Mouse (Mus musculus) heart, embryonic 16.5 days (tissue): ENCODE measurements around the gene Scube3. TPM values are rescaled to one million over a fixed set of nuclear protein-coding genes. Genes with fewer than 3 reads are reported as not detected.
A peak's percentile ranks its signal among the peaks of the same experiment; 100 is the strongest.
"Not testable (repeated sequence)": the region's sequence is repeated elsewhere in the genome, so short reads cannot be mapped to it uniquely, and the experiment has no call there.

ENCODE experiments used
- ATAC-seq: fragments of 200-750 bp; cut with Nextera tagmentation; replicated peaks from 2 replicates; pipeline ENCODE4 v1.8.0; 2017; ENCODE audit warnings: moderate number of reproducible peaks; ENCODE audit not compliant: insufficient read depth, low FRiP score; ENCODE audit errors: extremely low read depth
- H3K27ac ChIP-seq: fragments of 300-500 bp; sonication (generic); 2 replicates; pipeline ENCODE4 v1.5.1; 2014; ENCODE audit warnings: mild to moderate bottlenecking, low read length, control low read depth, moderate library complexity
- H3K27me3 ChIP-seq: fragments of 300-500 bp; sonication (generic); 2 replicates; pipeline ENCODE4 v1.6.1; 2014; ENCODE audit warnings: low read length, mixed read lengths; ENCODE audit not compliant: control insufficient read depth, insufficient read depth
- H3K36me3 ChIP-seq: fragments of 300-500 bp; sonication (generic); 2 replicates; pipeline ENCODE4 v1.6.1; 2014; ENCODE audit not compliant: control insufficient read depth, insufficient read depth
- H3K4me1 ChIP-seq: fragments of 300-500 bp; sonication (generic); 2 replicates; pipeline ENCODE4 v1.6.1; 2014; ENCODE audit warnings: low read length, mixed read lengths; ENCODE audit not compliant: control insufficient read depth, insufficient read depth
- H3K4me2 ChIP-seq: fragments of 300-500 bp; sonication (generic); 2 replicates; pipeline ENCODE4 v1.6.1; 2014; ENCODE audit warnings: low read depth, mild to moderate bottlenecking, control low read depth, low read length
- H3K4me3 ChIP-seq: fragments of 300-500 bp; sonication (generic); 2 replicates; pipeline ENCODE4 v1.5.1; 2014; ENCODE audit warnings: mild to moderate bottlenecking, control low read depth, low read length
- H3K9ac ChIP-seq: fragments of 300-500 bp; sonication (generic); 2 replicates; pipeline ENCODE4 v1.6.1; 2014; ENCODE audit warnings: low read length, control low read depth
- H3K9me3 ChIP-seq: fragments of 300-500 bp; sonication (generic); replicated peaks from 2 replicates; pipeline ENCODE4 v1.6.1; 2016; ENCODE audit warnings: low read length; ENCODE audit not compliant: control insufficient read depth
- WGBS: fragments of 180-500 bp; shearing (Covaris S2); extraction: QIAGEN DNeasy Blood & Tissue Kit; methylation state at CpG from one replicate; pipeline ENCODE4 v1.1.7; 2014; 5-methylcytosine and 5-hydroxymethylcytosine counted together
- polyA plus RNA-seq: library from polyadenylated mRNA; unstranded; fragments of >200 nt; fragmentation: Nextera tagmentation; extraction: Ambion mirVana; gene quantifications from 2 replicates; pipeline ENCODE4 v1.2.1, GENCODE M21; 2015

The Scube3 gene
- polyA plus RNA-seq, 1 experiment from 2014 or later: 0.51 TPM

DNA sequence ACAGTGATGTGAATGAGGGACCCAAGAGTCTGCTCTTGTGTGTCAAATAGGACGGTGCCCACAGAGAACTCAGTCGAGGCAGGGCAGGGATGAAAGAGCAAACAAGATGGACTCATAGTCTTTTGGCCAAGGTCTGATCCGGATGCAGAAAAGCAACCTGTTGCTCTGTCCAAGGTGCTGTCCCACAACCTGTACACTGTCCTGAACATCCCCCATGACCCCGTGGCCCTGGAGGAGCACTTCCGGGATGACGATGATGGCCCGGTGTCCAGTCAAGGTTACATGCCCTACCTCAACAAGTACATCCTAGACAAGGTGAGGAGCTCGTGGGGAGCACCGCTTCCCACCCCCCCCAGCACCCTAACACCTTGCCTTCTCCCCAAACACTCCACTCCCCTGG is 74.8 kb downstream of the Scube3 start:
- Histone ChIP-seq H3K36me3 (no peaks in the 10 kb centered on the region), H3K4me3 (no peak overlapping the region), H3K4me1 (0 out of 2 replicates have a peak, but pooled peaks cover 5% of the 10 kb centered on the region), H3K4me2 (no peak overlapping the region), H3K27ac (peak overlapping the region; percentile 75; the same call in 1 of the 2 replicates), H3K27me3 (no peaks in the 10 kb centered on the region), H3K9ac (no peak overlapping the region), H3K9me3 (no peaks in the 10 kb centered on the region)
- no peak for ATAC-seq
- WGBS: 80% methylated on average over 9 of the region's 9 CpGs

DNA sequence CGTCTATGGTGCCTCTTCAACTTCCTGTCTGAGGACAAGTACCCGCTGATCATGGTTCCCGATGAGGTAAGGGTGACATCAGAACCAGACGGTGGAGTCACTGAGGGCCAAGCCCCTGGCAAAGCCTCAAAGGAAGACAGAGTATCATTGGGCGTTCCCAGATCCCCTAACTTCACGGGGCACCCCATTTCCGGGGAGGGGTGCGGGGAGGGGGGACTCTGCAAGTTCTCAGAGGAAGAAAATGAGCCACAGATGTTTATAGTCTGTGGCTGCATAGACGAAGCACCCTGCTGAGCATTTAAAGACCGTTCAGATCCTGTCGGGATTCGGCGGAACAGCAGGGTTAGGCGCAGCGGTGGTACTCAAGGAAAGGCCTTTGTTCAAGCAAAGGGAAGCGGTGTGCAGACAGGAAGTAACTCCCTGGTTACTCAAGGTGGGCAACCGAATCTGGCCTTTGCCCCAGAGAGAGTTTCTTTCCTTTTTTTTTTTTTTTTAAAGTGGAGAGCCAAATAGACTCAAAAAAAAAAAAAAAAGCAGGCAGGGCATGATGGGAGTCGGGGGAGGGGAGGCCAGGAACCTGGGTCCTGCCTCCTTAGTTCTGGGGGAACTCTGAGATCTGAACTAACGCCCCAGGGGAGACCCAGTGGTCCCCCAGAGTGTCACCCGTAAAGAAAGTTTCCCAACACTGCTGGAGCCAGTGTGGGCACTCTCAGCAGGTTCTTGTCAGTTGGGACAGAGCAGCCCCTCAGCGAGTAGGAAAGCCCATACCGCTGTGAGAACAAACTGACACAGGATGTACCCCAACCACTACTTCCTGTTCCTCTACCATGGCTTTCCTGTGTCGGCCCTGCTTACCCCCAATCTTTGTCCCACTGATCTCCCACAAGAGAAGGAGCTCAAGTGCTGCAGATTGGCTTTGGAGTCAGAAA is 76.0 kb downstream of the Scube3 start:
- Histone ChIP-seq H3K4me2 (peak overlapping the region; percentile 38), H3K9ac (peak overlapping the region; percentile 36; the same call in 1 of the 2 replicates), H3K36me3 (no peaks in the 10 kb centered on the region), H3K9me3 (no peaks in the 10 kb centered on the region), H3K4me1 (peaks cover 7% of the 10 kb centered on the region), H3K27ac (peak overlapping the region; percentile 75), H3K27me3 (0 out of 2 replicates have a peak, but pooled peaks cover 2% of the 10 kb centered on the region), H3K4me3 (no peak overlapping the region)
- ATAC-seq: peak; percentile 53
- WGBS: 20% methylated on average over 23 of the region's 23 CpGs

GRCm38 (mm10) chr17:28222463-28222862 is 80.5 kb downstream of the Scube3 start:
- H3K36me3 ChIP-seq, H3K9me3 ChIP-seq, H3K27me3 ChIP-seq, H3K4me2 ChIP-seq, H3K27ac ChIP-seq, H3K9ac ChIP-seq, H3K4me3 ChIP-seq, ATAC-seq: not testable (repeated sequence)
- WGBS: 91% methylated on average over 9 of the region's 10 CpGs
- H3K4me1 ChIP-seq: peaks cover 16% of the 10 kb centered on the region

DNA sequence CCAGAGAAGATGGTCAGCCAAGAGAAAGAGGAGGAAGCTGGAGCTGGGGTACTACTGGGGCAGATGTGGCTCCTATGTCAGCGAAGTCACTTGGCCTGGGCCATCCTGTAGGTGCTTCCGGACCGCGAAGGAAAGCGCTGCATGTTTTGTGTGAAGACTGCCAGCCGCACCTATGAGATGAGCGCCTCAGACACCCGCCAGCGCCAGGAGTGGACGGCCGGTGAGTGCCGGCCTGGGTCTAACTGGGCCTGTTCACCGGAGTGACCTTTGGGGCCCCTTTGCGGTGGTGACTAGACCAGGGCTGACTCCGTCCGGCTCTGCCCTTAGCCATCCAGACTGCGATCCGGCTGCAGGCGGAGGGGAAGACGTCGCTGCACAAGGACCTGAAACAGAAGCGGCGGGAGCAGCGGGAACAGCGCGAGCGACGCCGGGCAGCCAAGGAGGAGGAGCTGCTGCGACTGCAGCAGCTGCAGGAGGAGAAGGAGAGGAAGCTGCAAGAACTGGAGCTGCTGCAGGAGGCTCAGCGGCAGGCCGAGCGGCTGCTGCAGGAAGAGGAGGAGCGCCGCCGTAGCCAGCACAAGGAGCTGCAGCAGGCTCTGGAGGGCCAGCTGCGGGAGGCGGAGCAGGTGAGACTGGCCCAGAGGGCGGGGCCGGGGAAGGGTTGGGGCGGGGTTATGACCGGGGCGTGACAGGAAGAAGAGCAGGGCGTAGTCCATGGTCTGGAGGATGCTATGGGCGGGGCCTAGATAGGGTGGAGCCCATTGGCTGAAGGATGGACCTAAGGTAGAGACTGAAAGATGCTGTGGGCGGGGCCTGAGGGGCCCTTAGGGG is 81.8 kb downstream of the Scube3 start:
- peak overlapping the region; percentile 61 for H3K4me3 ChIP-seq
- peak overlapping the region; percentile 94 for H3K4me2 ChIP-seq
- ATAC-seq: peak; percentile 83
- no peaks in the 10 kb centered on the region for H3K9me3 ChIP-seq
- peak overlapping the region; percentile 78 for H3K9ac ChIP-seq
- WGBS: 1% methylated on average over 46 of the region's 46 CpGs
- no peaks in the 10 kb centered on the region for H3K36me3 ChIP-seq
- 0 out of 2 replicates have a peak, but pooled peaks cover 2% of the 10 kb centered on the region for H3K27me3 ChIP-seq
- H3K27ac ChIP-seq: peak overlapping the region; percentile 54
- peaks cover 12% of the 10 kb centered on the region for H3K4me1 ChIP-seq

Other genes with a start within 250 kb of the Scube3 start
- gene Anks1, start 232.8 kb upstream of the Scube3 start, polyA plus RNA-seq: 11.4 and 13.0 TPM in 2 replicates
- gene Taf11, start 232.3 kb upstream of the Scube3 start, polyA plus RNA-seq: 44.5 and 49.9 TPM in 2 replicates
- 0.71 and 1.9 TPM in 2 replicates for gene Tcp11, start 61.5 kb upstream of the Scube3 start, polyA plus RNA-seq
- 20.5 and 22.2 TPM in 2 replicates for gene Zfp523, start 35.0 kb downstream of the Scube3 start, polyA plus RNA-seq
- gene Def6, start 65.6 kb downstream of the Scube3 start, polyA plus RNA-seq: 7.9 and 20.5 TPM in 2 replicates
- gene Ppard, start 90.6 kb downstream of the Scube3 start, polyA plus RNA-seq: 1.2 and 1.8 TPM in 2 replicates
- 17.6 and 21.1 TPM in 2 replicates for gene Fance, start 171.4 kb downstream of the Scube3 start, polyA plus RNA-seq
- 279 and 343 TPM in 2 replicates for gene Rpl10a, start 186.3 kb downstream of the Scube3 start, polyA plus RNA-seq
- gene Tead3, start 208.7 kb downstream of the Scube3 start, polyA plus RNA-seq: 6.2 and 6.4 TPM in 2 replicates
- 2.1 and 3.1 TPM in 2 replicates for gene Tulp1, start 223.1 kb downstream of the Scube3 start, polyA plus RNA-seq